Mouse (Mus musculus): ENCODE measurements around the gene D930048N14Rik. TPM values are rescaled to one million over a fixed set of nuclear protein-coding genes. Genes with fewer than 3 reads are reported as not detected.
"Not testable (repeated sequence)": the region's sequence is repeated elsewhere in the genome, so short reads cannot be mapped to it uniquely, and the experiment has no call there.

Gene D930048N14Rik
- polyA plus RNA-seq, 1 experiment from 2014 or later, result 0.82 TPM

- whole genome bisulfite sequencing, result 12% methylated on average over 4 of the region's 4 CpGs
- Histone ChIP-seq H3K4me1 (replicated peaks) (peaks cover 32% of the 10 kb centered on the region), H3K36me3 (peaks cover 18% of the 10 kb centered on the region), H3K27ac (no peak overlapping the region), H3K9me3 (no peaks in the 10 kb centered on the region), H3K4me3 (no peak overlapping the region), H3K27me3 (ENCODE audit: insufficient read depth, poor library complexity, severe bottlenecking) (no peaks in the 10 kb centered on the region)
- DNase-seq (ENCODE audit: low spot score), result peak; percentile 69
Measured at GRCm38 (mm10) chr11:51617693-51618092, 33.1 kb upstream of the D930048N14Rik start.

GRCm38 (mm10) chr11:51618894-51619408 is 31.8 kb upstream of the D930048N14Rik start:
- 49% methylated on average over 8 of the region's 8 CpGs for WGBS
- Histone ChIP-seq H3K4me1 (replicated peaks) (peaks cover 32% of the 10 kb centered on the region), H3K9me3 (no peaks in the 10 kb centered on the region), H3K4me3 (peak overlapping the region; percentile 91), H3K27ac (peak overlapping the region; percentile 90), H3K36me3 (peaks cover 30% of the 10 kb centered on the region), H3K27me3 (ENCODE audit: insufficient read depth, poor library complexity, severe bottlenecking) (no peaks in the 10 kb centered on the region)
- no peak for DNase-seq (ENCODE audit: low spot score)

- Histone ChIP-seq H3K27me3 (ENCODE audit: insufficient read depth, poor library complexity, severe bottlenecking) (no peaks in the 10 kb centered on the region), H3K4me3 (peak within 1 kb of the TSS; percentile 91), H3K36me3 (peaks cover 36% of the 10 kb centered on the region), H3K27ac (peak within 1 kb of the TSS; percentile 90), H3K9me3 (no peaks in the 10 kb centered on the region), H3K4me1 (replicated peaks) (peaks cover 32% of the 10 kb centered on the region)
- under 1% methylated on average over 51 of the region's 51 CpGs for WGBS
- peak; percentile 96 for DNase-seq (ENCODE audit: low spot score)
Measured at GRCm38 (mm10) chr11:51619409-51620060, 31.2 kb upstream of the D930048N14Rik start, which contains the start of gene Nhp2. Gene Nhp2 (plus strand): TSS chr11:51619735.

GRCm38 (mm10) chr11:51620084-51620483 is 30.7 kb upstream of the D930048N14Rik start:
- peak overlapping the region; percentile 91 for H3K4me3 ChIP-seq
- peaks cover 29% of the 10 kb centered on the region for H3K4me1 ChIP-seq (replicated peaks)
- no peak for DNase-seq (ENCODE audit: low spot score)
- no peaks in the 10 kb centered on the region for H3K9me3 ChIP-seq
- 3% methylated on average over 11 of the region's 11 CpGs for WGBS
- peaks cover 42% of the 10 kb centered on the region for H3K36me3 ChIP-seq
- H3K27ac ChIP-seq, result peak overlapping the region; percentile 90
- H3K27me3 ChIP-seq (ENCODE audit: insufficient read depth, poor library complexity, severe bottlenecking), result no peaks in the 10 kb centered on the region

GRCm38 (mm10) chr11:51621776-51622175 is 29.0 kb upstream of the D930048N14Rik start:
- 99% methylated on average over 2 of the region's 2 CpGs for WGBS
- H3K27ac ChIP-seq, result no peak overlapping the region
- peaks cover 20% of the 10 kb centered on the region for H3K4me1 ChIP-seq (replicated peaks)
- DNase-seq (ENCODE audit: low spot score), result no peak
- peaks cover 59% of the 10 kb centered on the region for H3K36me3 ChIP-seq
- H3K27me3 ChIP-seq (ENCODE audit: insufficient read depth, poor library complexity, severe bottlenecking), result no peaks in the 10 kb centered on the region
- H3K4me3 ChIP-seq, result 0 out of 2 replicates have a peak overlapping the region, but pooled peaks have one; percentile 91
- H3K9me3 ChIP-seq, result no peaks in the 10 kb centered on the region

GRCm38 (mm10) chr11:51622971-51623491 is 27.7 kb upstream of the D930048N14Rik start:
- Histone ChIP-seq H3K9me3 (no peaks in the 10 kb centered on the region), H3K27me3 (ENCODE audit: insufficient read depth, poor library complexity, severe bottlenecking) (no peaks in the 10 kb centered on the region), H3K4me1 (replicated peaks) (peaks cover 20% of the 10 kb centered on the region), H3K27ac (no peak overlapping the region), H3K36me3 (peaks cover 71% of the 10 kb centered on the region), H3K4me3 (no peak overlapping the region)
- WGBS, result 90% methylated on average over 7 of the region's 7 CpGs
- no peak for DNase-seq (ENCODE audit: low spot score)

GRCm38 (mm10) chr11:51625187-51625820 is 25.4 kb upstream of the D930048N14Rik start:
- Histone ChIP-seq H3K27me3 (ENCODE audit: insufficient read depth, poor library complexity, severe bottlenecking) (no peaks in the 10 kb centered on the region), H3K4me3 (no peak overlapping the region), H3K9me3 (no peaks in the 10 kb centered on the region), H3K36me3 (peaks cover 92% of the 10 kb centered on the region), H3K4me1 (replicated peaks) (peaks cover 13% of the 10 kb centered on the region), H3K27ac (no peak overlapping the region)
- WGBS, result 84% methylated on average over 5 of the region's 5 CpGs
- DNase-seq (ENCODE audit: low spot score), result no peak

- H3K27me3 ChIP-seq (ENCODE audit: insufficient read depth, poor library complexity, severe bottlenecking), result no peaks in the 10 kb centered on the region
- H3K9me3 ChIP-seq, result no peaks in the 10 kb centered on the region
- peaks cover 80% of the 10 kb centered on the region for H3K36me3 ChIP-seq
- DNase-seq (ENCODE audit: low spot score), result no peak
- 90% methylated on average over 9 of the region's 9 CpGs for WGBS
- H3K4me1 ChIP-seq (replicated peaks), result no peaks in the 10 kb centered on the region
- no peak overlapping the region for H3K27ac ChIP-seq
- H3K4me3 ChIP-seq, result no peak overlapping the region
Measured at GRCm38 (mm10) chr11:51627425-51627824, 23.3 kb upstream of the D930048N14Rik start.

GRCm38 (mm10) chr11:51627907-51628306 is 22.8 kb upstream of the D930048N14Rik start:
- H3K27me3 ChIP-seq (ENCODE audit: insufficient read depth, poor library complexity, severe bottlenecking), result no peaks in the 10 kb centered on the region
- WGBS, result 91% methylated on average over 8 of the region's 8 CpGs
- no peaks in the 10 kb centered on the region for H3K4me1 ChIP-seq (replicated peaks)
- no peaks in the 10 kb centered on the region for H3K9me3 ChIP-seq
- H3K36me3 ChIP-seq, result peaks cover 78% of the 10 kb centered on the region
- no peak overlapping the region for H3K27ac ChIP-seq
- no peak overlapping the region for H3K4me3 ChIP-seq
- no peak for DNase-seq (ENCODE audit: low spot score)

GRCm38 (mm10) chr11:51629651-51630314 is 21.0 kb upstream of the D930048N14Rik start:
- Histone ChIP-seq H3K27me3 (ENCODE audit: insufficient read depth, poor library complexity, severe bottlenecking) (no peaks in the 10 kb centered on the region), H3K4me3 (no peak overlapping the region), H3K27ac (no peak overlapping the region), H3K9me3 (no peaks in the 10 kb centered on the region), H3K36me3 (peaks cover 60% of the 10 kb centered on the region), H3K4me1 (replicated peaks) (peaks cover 8% of the 10 kb centered on the region)
- no peak for DNase-seq (ENCODE audit: low spot score)
- 84% methylated on average over 15 of the region's 15 CpGs for WGBS

- H3K4me1 ChIP-seq (replicated peaks), result peaks cover 26% of the 10 kb centered on the region
- peaks cover 35% of the 10 kb centered on the region for H3K36me3 ChIP-seq
- 90% methylated on average over 6 of the region's 6 CpGs for WGBS
- H3K9me3 ChIP-seq, result no peaks in the 10 kb centered on the region
- H3K27ac ChIP-seq, result no peak overlapping the region
- no peak for DNase-seq (ENCODE audit: low spot score)
- H3K27me3 ChIP-seq (ENCODE audit: insufficient read depth, poor library complexity, severe bottlenecking), result no peaks in the 10 kb centered on the region
- H3K4me3 ChIP-seq, result no peak overlapping the region
Measured at GRCm38 (mm10) chr11:51632130-51632753, 18.5 kb upstream of the D930048N14Rik start.

GRCm38 (mm10) chr11:51633200-51633599 is 17.6 kb upstream of the D930048N14Rik start:
- not testable (repeated sequence) for H3K4me3 ChIP-seq; H3K9me3 ChIP-seq; H3K27me3 ChIP-seq (ENCODE audit: insufficient read depth, poor library complexity, severe bottlenecking); DNase-seq (ENCODE audit: low spot score); H3K27ac ChIP-seq
- WGBS, result 92% methylated on average over 7 of the region's 7 CpGs
- peaks cover 26% of the 10 kb centered on the region for H3K36me3 ChIP-seq
- H3K4me1 ChIP-seq (replicated peaks), result peaks cover 33% of the 10 kb centered on the region
